Comparison of ENCODE assay signal across 8 mouse cellular contexts in genomic region chr2:62440802-62441544, GRCm38 (mm10). TPM values are rescaled to one million over a fixed set of nuclear protein-coding genes. Genes with fewer than 3 reads are reported as not detected.
A peak's percentile ranks its signal among the peaks of the same experiment; 100 is the strongest.
DNase-seq lines count a peak whose midpoint lies in the region; ATAC-seq and TF ChIP-seq lines count a peak whose summit lies in the region.

No protein-coding gene starts in this region.

- no peaks in the 10 kb centered on the region for H3K4me1 ChIP-seq in intestine, postnatal 0 days (replicated peaks; ENCODE audit: control insufficient read depth, insufficient read depth, low read length)

- no peak for DNase-seq in layer of hippocampus, adult 2 months (ENCODE audit: low spot score in 2 of 2)
- no peak for DNase-seq in layer of hippocampus, postnatal 14 days (ENCODE audit: low spot score in 2 of 2)
- DNase-seq in gastrocnemius, adult 8-10 months (ENCODE audit: low spot score in 2 of 2), result peak; percentile 17 to 28
- DNase-seq in lung, postnatal 4 days, result peak; percentile 56 to 71
- peak; percentile 67 for DNase-seq in thymus, postnatal 25 days
- DNase-seq in adrenal gland, postnatal 25 days, result no peak
- DNase-seq in right cerebral cortex, adult 18-20 months, result no peak

- H3K4me2 ChIP-seq in intestine, postnatal 0 days (replicated peaks; ENCODE audit: low read depth), result peak overlapping the region; percentile 44

- no peak overlapping the region for H3K27ac ChIP-seq in layer of hippocampus, adult 2 months
- no peak overlapping the region for H3K27ac ChIP-seq in intestine, postnatal 0 days (ENCODE audit: low read depth, low read length)

- peak; percentile 70 for ATAC-seq in intestine, postnatal 0 days

- no peaks in the 10 kb centered on the region for H3K36me3 ChIP-seq in intestine, postnatal 0 days (ENCODE audit: control insufficient read depth, insufficient read depth)

- H3K27me3 ChIP-seq in intestine, postnatal 0 days (replicated peaks; ENCODE audit: control insufficient read depth, insufficient read depth, low read length), result no peaks in the 10 kb centered on the region

- peak overlapping the region; percentile 8; the same call in 1 of the 2 replicates for H3K4me3 ChIP-seq in layer of hippocampus, adult 2 months
- H3K4me3 ChIP-seq in intestine, postnatal 0 days (ENCODE audit: low read depth, low read length), result peak overlapping the region; percentile 7; the same call in 1 of the 2 replicates

- no peaks in the 10 kb centered on the region for H3K9me3 ChIP-seq in intestine, postnatal 0 days (ENCODE audit: control insufficient read depth)

- no peak overlapping the region for H3K9ac ChIP-seq in intestine, postnatal 0 days (ENCODE audit: low read depth, low read length)

- no peak for TF ChIP-seq CTCF in layer of hippocampus, adult 2 months (conservative IDR thresholded peaks at IDR 0.05)
- TF ChIP-seq CTCF in intestine, postnatal 0 days (IDR thresholded peaks at IDR 0.05; ENCODE audit: low read depth), result no peak

- WGBS in intestine, postnatal 0 days, result 51% methylated on average over 13 of the region's 13 CpGs

RNA-seq across cellular contexts. Expression of gene Dpp4, which starts 28.9 kb away (rescaled TPM):
- under 1 TPM; 0.54 to 0.66 TPM for total RNA-seq in layer of hippocampus, adult 2 months (2021)
- total RNA-seq in layer of hippocampus, postnatal 14 days (2021), result 1 to 10 TPM in 1 of 2 experiments, under 1 TPM in 1; 0.78 to 1.0 TPM
- total RNA-seq in gastrocnemius, adult 8-10 months (2022), result 1 to 10 TPM; 2.0 to 3.4 (median 2.2) TPM
- polyA plus RNA-seq in intestine, postnatal 0 days (2015; fragmentation: Nextera tagmentation; extraction: Ambion mirVana), result 56.0 and 70.4 TPM in 2 replicates
- 0.70 and 2.9 TPM in 2 replicates for total RNA-seq in adrenal gland, postnatal 25 days (2021)

RNA-seq across cellular contexts. Expression of gene Gcg, which starts 42.5 kb away (rescaled TPM):
- total RNA-seq in layer of hippocampus, adult 2 months (2021), result not detected
- total RNA-seq in layer of hippocampus, postnatal 14 days (2021), result under 1 TPM in 1 of 2 experiments, not detected in 1; 0.64 TPM
- not detected for total RNA-seq in gastrocnemius, adult 8-10 months (2022)
- polyA plus RNA-seq in intestine, postnatal 0 days (2015; fragmentation: Nextera tagmentation; extraction: Ambion mirVana), result 36.4 and 48.5 TPM in 2 replicates
- not detected in 2 replicates for total RNA-seq in adrenal gland, postnatal 25 days (2021)

Comparison
In these comparisons a context has a peak if more than half of its experiments do, and no peak if none do; other contexts are left out.
1. DNase-seq: peak in gastrocnemius, adult 8-10 months (2 of 2), lung, postnatal 4 days (2 of 2) and thymus, postnatal 25 days (single experiment); none in layer of hippocampus, adult 2 months (0 of 2), layer of hippocampus, postnatal 14 days (0 of 2), adrenal gland, postnatal 25 days (single experiment) and right cerebral cortex, adult 18-20 months (single experiment).